Mouse (Mus musculus) kidney, postnatal 4 days (tissue): ENCODE data around the gene Nutf2.

Source experiments
- DNase-seq, 2 experiments: peaks; one replicate each; pipeline ENCODE4 v3.0.0; 2021; ENCODE audit warnings: mixed read lengths in 2 of 2

Gene Nutf2

DNA sequence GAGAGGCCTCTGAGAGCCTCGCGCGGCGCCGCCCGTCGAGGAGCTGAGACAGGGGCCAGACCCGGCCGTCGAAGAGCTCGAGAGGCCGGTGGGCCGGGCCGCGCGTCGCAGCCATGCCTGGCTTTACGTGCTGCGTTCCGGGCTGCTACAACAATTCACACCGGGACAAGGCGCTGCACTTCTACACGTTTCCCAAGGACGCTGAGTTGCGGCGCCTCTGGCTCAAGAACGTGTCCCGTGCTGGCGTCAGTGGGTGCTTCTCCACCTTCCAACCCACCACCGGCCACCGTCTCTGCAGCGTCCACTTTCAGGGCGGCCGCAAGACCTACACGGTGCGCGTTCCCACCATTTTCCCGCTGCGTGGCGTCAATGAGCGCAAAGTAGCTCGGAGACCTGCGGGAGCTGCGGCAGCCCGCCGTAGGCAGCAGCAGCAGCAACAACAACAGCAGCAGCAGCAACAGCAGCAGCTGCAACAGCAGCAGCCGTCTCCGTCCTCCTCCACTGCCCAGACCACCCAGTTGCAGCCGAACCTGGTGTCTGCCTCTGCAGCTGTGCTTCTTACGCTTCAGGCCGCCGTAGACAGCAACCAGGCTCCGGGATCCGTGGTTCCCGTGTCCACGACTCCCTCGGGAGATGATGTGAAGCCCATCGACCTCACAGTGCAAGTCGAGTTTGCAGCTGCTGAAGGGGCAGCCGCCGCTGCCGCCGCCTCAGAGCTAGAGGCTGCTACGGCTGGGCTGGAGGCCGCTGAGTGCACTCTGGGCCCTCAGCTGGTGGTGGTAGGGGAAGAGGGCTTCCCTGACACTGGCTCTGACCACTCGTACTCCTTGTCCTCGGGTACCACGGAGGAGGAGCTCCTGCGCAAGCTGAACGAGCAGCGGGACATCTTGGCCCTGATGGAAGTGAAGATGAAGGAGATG, 4.9 kb upstream of the Nutf2 start:
- DNase-seq: peak; percentile 67 to 79

DNA sequence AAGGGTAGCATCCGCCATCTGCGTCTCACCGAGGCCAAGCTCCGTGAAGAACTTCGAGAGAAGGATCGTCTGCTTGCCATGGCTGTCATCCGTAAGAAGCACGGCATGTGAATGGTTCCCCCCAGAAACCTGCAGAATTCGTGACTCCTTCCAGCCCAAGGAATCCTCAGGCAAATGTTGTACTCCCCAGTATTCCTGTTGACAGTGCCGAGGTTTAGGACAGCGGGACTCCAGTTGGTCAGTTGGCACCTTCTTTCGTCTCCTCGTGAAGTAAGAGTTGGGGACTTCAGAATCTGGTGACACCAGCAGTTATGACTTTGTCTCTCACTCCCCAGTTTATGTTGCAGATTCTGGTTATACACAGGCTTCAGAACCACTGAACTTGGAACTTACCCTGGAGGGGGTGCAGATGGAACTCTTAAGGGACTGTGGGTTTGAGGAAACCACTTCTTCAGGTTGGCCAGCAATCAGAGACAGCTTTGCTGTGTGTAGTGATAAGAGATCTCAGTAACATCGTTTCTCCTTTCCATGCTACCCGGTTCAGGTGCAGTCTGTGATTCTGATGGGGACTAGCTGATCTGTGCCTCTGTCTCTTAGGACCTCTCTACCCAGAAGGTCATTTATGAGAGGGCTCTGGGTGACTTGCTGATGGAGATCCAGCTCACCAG, 4.1 kb upstream of the Nutf2 start:
- DNase-seq: no peak

DNA sequence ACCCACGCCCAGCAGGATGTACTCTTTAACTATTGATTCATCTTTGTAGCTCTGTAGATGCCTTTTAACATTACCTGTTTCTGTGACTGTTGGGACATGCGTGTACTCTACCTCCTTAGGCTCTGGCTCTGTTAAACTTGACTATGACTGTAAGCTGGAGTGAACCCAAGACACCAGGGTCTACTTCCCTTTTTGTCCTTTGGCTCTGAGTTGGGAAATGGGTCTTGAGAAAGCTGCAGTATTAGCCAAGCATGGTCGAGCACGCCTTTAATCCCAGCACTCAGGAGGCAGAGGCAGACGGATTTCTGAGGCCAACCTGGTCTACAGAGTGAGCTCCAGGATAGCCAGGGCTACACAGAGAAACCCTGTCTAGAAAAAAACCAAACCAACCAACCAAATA, 1.9 kb upstream of the Nutf2 start:
- no peak for DNase-seq

DNA sequence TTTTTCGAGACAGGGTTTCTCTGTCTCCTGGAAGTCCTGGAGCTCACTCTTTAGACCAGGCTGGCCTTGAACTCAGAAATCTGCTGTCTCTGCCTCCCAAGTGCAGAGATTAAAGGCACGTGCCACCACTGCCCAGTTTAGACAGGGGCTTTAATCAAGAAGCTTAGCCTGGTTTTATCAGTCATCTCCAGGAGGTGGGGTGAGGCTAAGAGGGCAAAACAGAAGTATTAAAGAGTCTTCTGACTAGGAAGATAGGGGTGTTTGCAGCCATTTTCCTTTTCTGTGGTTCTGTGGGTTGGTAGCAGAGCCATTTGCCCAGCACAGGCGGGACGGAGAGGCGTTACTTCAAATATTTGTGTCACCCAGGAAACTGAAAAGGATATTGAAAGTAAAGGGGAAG, 1.1 kb upstream of the Nutf2 start:
- DNase-seq: no peak

DNA sequence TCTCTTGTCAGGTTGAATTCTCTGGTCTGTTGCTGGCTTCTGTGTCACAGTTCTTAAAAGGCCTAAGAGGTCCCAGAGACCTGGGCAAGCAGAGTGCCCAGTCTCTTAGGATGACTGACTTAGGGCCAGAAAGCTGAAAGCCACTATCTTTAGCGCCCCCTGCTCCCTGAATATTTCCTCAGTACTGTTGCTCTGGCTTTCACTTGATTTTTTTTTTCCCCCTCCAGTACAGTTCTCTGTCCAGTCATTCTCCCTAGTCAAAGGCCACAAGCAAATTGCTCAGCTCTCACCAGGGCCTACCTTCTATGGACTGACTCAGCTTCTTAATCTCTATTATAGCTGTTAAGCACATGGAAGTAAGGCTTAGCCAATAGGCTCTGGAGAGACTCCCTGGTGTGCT, 1.6 kb downstream of the Nutf2 start:
- peak; percentile 27 to 55 for DNase-seq

DNA sequence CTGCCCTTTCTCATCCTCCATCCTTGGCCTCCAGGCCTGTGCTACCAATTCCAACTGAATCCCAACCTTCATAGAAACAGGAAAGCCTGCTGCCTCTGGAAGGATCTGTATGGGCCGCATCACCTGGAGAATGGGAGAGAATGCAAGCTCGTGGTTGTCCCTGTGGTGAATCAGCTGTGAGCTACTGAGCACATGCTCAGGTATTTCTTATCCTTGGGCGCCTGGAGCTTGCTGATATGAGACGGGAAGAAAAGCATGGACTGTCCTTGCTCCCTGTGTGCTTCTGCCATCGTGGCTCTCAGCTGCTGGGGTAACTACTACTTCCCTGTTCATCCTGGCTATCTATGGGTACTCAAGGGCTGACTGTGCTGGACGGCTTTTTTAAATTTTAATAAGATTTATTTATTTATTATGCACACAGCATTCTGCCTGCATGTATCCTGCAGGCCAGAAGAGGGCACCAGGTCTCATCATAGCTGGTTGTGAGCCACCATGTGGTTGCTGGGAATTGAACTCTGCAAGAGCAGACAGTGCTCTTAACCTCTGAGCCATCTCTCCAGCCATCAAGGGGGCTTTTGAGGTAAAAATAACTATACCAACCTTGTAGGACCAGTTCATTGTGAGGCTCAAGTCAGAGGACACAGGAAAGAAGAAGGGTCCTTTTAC, 6.1 kb downstream of the Nutf2 start:
- DNase-seq: peak in 1 of 2 experiments; percentile 18

DNA sequence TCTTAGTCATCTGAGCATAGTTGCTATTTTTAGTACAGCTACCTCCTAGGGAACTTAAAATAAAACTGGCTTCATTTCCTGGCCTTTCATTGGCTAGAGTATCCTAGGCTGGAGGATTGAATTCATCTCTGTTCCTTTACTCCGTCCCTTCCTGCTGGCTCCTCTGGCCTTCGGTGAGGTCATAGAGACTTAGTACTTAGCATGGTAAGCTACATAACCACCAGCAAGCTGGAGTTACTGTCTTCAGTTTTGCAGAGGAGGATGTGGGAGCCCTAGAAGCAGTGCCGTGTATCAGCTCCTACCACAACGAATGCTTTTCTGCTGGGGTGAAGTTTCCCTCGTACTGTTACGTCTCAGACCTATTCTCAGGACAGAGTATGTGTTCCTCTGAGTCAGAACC, 13.9 kb downstream of the Nutf2 start:
- DNase-seq: no peak

DNA sequence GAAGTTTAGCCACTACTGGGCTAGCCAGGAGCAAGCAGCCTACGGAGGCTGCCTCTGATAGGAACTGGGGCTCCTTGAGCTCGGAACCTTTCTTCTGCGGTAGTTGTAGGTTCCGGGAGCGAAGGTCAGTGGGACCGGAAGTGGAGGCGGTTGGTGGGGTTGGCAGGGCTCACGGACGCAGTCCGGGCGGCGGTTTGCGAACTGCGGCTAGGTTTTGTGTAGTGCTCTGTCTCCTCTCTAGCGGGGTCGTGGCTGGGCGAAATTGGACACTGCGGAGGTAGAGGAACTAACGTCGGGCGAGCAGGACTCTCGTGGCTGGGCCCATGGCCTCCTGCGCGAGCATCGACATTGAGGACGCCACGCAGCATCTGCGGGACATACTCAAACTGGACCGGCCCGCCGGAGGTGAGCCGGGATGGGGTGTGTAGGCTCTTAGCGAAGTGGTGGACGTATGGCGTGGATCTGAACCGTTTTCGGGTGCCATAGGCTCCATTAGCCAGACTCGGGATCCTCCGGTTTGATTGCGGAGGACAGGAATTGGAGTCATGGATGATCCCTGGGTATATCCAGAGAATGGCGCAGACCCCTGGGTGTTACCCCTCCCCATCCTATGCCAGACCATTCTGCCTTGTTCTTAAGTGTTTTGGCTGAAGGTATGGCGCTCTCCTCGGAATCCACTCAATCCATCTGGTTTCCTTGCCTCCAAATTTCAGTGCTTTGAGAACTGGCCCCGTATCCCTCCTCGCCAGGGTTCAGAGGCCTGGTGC, 20.6 kb downstream of the Nutf2 start, which contains the start of gene Edc4:
Gene Edc4 (plus strand): TSS at position 128 of the 767 bp plus-strand sequence.
- DNase-seq: peak; percentile 91 to 92

DNA sequence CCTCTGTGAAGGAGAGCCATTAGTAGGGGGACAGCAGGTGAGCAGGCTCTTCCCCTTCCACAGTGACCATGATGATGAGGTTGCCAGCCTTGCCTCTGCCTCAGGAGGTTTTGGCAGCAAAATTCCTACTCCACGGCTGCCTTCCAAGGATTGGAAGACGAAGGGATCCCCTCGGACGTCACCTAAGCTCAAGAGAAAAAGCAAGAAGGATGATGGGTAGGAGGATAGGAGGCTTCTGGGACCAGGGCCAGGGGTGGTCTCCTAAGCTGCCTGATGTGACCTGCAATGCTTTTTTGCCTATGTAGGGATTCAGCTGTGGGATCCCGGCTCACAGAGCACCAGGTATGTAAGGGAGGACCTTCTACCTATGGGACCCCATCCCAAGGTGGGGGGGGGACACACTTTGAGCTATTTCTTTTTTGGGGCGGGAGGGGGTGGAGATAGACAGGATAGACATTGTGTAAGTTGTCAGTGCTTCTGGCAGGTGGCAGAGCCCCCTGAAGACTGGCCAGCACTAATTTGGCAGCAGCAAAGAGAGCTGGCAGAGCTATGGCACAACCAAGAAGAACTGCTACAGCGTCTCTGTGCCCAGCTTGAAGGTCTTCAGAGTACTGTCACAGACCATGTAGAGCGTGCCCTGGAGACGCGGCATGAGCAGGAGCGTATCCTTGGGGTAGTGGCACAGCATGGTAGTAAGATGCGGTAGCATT, 29.5 kb downstream of the Nutf2 start:
- DNase-seq: no peak

DNA sequence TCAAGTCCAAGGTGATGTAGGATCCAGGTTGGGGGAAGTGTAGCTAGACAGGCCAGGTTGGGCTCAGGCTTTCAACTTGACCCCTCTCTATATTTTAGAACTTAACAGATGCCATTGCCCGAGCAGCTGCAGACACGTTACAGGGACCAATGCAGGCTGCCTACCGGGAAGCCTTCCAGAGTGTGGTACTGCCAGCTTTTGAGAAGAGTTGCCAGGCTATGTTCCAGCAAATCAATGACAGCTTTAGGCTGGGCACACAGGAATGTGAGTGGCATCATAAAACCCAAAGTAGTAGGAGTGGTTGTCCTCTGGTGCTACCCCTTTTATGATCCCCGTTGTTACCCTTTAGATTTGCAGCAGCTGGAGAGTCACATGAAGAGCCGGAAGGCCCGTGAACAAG, 30.5 kb downstream of the Nutf2 start:
- no peak for DNase-seq

DNA sequence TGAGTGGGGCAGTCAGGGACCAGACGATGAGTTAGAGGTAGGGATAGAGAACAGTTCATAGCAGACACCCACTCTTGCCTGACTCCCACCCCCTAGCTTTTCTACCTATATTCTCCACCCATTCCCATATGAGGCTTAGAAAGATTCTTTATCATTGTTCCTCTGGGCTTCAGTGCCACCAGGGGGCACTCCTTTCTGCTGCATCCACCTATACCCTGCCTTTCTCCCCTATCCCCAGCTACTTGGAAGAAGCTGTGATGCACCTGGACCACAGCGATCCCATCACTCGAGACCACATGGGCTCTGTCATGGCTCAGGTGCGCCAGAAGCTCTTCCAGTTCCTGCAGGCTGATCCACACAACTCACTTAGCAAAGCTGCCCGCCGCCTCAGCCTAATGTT, 32.1 kb downstream of the Nutf2 start:
- peak; percentile 41 to 54 for DNase-seq

DNA sequence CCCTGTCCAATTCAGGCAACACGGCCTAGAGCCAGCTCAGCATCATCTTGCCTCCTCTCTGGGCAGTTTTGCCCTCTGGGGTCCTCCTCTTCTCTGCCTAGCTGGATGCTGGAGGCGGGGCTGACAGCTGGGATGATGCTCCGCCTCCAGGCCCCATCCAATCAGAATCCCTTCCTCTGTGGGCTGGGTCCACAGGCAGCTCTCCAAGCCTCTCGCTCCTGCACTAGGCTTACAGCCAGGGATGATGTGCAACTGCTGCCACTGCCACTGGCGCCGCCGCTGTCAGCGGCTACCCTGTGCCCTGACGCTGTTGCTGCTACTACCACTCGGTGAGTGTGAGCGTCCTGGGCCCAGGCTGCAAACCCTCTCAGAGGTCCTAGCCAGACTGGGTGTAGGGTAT, 33.0 kb downstream of the Nutf2 start, which contains the start of gene Nrn1l:
Gene Nrn1l (plus strand): TSS at position 229 of the 400 bp plus-strand sequence.
- peak; percentile 80 to 89 for DNase-seq

DNA sequence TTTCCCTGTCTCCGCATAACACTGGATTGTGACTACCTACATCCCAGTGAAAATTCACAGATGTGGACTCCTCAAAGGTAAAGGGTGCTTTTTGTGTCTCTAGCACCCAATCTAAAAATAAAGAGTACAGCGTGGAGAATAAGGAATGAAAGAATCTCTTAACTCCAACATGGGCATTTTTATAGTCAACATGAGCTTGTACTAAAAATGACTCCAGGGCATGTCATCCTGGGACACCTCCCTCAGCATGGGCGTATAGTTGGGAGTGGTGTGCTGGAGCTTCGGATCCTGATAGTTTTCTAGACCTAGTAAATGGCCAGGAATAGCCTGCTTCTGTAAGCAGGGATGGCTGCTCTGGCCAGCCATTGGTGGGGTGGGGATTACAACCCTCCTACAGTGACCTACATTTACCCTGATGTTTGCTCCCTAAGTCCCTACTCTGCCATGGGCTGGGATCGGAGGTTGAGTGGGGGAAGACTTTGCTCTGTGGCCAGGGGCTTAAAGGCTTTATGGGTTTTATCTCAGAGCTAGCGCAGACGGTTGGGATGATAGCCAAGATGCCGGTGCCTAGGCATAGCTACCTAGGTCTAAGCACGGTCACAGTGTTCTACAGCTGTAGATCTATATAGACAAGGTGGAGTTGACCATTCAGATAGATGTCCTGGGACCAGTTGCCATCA, 37.6 kb downstream of the Nutf2 start:
- no peak for DNase-seq

DNA sequence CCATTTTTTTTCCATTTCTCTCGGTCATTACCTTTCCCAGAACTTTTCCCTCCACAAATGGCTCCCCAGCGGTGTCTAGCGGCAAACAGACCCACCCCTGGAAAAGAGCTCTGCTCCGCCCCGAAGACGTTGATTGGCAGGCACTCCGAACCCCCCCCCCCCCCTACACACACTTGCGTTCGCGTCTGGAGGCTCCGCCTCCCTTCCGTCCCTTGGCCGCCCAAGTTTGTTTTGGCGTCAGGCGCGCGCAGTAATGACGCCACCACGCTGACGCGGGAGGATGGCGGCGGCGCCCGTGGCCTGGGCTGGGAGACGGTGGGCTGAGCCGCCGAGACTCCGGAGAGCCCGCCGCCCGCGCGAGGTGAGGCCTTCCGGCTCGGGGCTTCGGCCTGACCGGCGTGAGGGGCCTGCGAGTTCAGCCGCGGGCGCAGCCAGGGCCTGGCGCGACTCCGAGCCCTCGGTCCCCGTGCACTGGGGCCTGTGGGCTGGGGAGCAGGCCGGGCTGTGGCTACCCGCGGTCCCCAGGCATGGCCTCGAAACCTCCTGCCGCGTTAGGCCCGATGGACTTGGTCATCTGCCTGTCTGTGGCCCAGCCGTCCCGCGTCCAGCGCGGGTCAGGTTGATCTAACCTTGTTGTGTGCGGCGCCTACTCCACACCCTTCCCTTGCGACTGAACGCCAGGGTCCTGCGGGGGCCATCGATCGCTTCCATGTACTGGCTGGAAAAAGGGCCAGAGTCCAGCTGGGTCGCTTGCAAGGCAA, 40.0 kb downstream of the Nutf2 start, which contains the start of gene Pskh1:
Gene Pskh1 (plus strand): TSS at position 262 of the 761 bp plus-strand sequence.
- peak; percentile 95 to 96 for DNase-seq

DNA sequence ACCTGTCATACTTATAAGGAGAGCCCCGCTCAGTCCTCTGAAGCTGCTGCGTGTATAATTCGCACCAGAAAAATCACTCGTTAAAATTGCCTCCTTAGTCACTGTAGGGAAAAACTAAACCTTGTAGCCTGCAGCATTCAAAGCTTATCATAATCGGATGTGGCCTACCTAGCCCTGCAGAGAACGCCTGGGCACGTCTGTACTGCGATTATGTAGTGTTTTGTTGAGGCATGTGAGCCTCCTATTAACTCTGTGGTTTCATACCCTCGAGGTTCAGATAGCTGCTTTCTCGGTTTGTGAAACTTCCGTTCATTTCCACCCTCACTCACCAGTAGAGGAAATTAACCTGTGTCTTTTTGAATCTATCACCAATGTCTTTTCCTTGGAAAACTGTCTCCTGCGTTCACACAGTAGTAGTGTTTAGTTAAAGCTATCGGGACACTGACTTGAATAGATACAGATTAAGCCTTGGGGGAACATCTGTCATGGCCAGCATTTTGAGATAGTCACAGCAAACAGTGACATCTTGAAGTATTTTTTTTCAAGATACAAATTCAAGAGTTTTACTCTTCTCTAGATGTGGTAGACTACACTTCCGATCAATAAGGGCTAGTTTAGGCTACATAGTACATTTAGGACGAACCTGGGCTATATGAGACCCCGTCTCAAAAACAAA, 40.7 kb downstream of the Nutf2 start:
- DNase-seq: no peak

DNA sequence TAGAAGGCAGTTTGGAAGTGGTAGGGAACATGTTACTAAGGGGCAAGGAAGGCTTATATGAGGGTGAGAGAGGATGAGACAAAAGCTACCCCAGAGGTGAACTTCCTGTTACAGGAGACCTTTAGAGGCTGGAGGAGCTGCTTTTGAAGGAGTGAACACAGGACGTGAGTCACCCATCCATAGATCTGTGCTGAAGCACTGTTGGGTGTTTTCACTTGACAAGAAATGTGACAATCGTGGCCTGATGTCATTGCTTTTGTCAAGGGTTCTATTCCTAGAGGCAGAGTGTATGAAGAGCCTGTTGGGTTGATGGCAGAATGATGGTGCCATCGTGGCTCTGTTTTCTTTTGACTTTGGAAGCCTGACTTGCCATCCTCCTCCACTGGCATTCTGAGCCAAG, 59.0 kb downstream of the Nutf2 start:
- no peak for DNase-seq

DNA sequence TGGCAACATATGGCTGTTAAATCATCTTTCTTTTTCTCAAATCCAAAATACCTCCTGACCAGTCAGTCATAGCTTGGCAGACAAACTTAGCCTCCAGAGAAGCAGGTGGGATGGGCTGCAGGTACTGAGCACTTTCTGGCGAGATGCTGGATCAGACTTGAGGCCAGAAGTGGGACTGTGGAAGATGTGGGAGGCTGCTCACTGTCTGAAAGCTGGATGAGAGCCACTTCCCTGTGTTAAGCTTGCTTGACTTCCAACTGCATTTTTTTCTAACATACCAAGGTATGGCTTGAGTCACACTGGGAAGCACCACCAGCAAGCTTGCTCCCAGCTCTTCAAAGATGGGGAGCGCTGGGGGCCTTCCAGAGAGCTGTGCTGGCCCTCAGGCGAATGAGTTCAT, 64.7 kb downstream of the Nutf2 start:
- DNase-seq: no peak
